Mouse (Mus musculus) forebrain, embryonic 13.5 days (tissue): ENCODE data around the gene Ppp1r1b. TPM values are rescaled to one million over a fixed set of nuclear protein-coding genes. Genes with fewer than 3 reads are reported as not detected.

ENCODE experiments used
- ATAC-seq: fragments of 200-750 bp; cut with Nextera tagmentation; 2 replicates; pipeline ENCODE4 v1.8.0; 2017
- H3K27ac ChIP-seq: fragments of 300-500 bp; sonication (generic); 2 replicates; pipeline ENCODE4 v1.5.1; 2015; ENCODE audit warnings: inconsistent platforms, mild to moderate bottlenecking, moderate library complexity
- H3K27me3 ChIP-seq: fragments of 300-500 bp; sonication (generic); 2 replicates; pipeline ENCODE4 v1.6.1; 2015; ENCODE audit warnings: mild to moderate bottlenecking, inconsistent platforms
- H3K36me3 ChIP-seq: fragments of 300-500 bp; sonication (generic); 2 replicates; pipeline ENCODE4 v1.6.1; 2015; ENCODE audit warnings: mild to moderate bottlenecking, inconsistent platforms; ENCODE audit not compliant: poor library complexity, severe bottlenecking
- H3K4me1 ChIP-seq: fragments of 300-500 bp; sonication (generic); 2 replicates; pipeline ENCODE4 v1.6.1; 2015; ENCODE audit warnings: inconsistent platforms
- H3K4me2 ChIP-seq: fragments of 300-500 bp; sonication (generic); 2 replicates; pipeline ENCODE4 v1.6.1; 2015; ENCODE audit warnings: inconsistent platforms, mild to moderate bottlenecking, moderate library complexity
- H3K4me3 ChIP-seq: fragments of 300-500 bp; sonication (generic); 2 replicates; pipeline ENCODE4 v1.5.1; 2015; ENCODE audit warnings: mild to moderate bottlenecking, inconsistent platforms
- H3K9ac ChIP-seq: fragments of 300-500 bp; sonication (generic); 2 replicates; pipeline ENCODE4 v1.6.1; 2015; ENCODE audit warnings: mild to moderate bottlenecking, inconsistent platforms
- H3K9me3 ChIP-seq: fragments of 300-500 bp; sonication (generic); replicated peaks from 2 replicates; pipeline ENCODE4 v1.6.1; 2016; ENCODE audit warnings: inconsistent platforms
- WGBS: fragments of 180-500 bp; shearing (Covaris S2); methylation state at CpG from one replicate; pipeline ENCODE4 v1.1.7; 2015; 5-methylcytosine and 5-hydroxymethylcytosine counted together
- polyA plus RNA-seq: library from polyadenylated mRNA; unstranded; fragments of >200 nt; fragmentation: Nextera tagmentation; extraction: Ambion mirVana; gene quantifications from 2 replicates; pipeline ENCODE4 v1.2.1, GENCODE M21; 2015

The Ppp1r1b gene
- polyA plus RNA-seq, 1 experiment from 2014 or later, result 20.0 TPM

DNA sequence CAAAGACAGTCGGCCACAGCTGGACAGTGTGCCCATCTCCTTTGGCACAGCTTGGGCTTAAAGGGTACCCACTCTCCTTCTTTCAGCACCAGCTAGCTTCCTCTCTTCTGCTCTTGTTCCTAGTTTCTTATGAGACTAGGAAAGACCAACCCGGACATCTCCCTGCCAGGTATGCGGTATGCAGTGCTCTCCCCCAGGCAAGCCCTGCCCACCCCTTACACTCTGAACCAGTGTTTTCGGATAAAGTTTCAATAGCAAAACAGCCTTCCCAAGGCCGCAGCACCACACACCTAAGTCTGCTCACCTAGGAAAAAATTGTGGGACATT, 26.6 kb upstream of the Ppp1r1b start:
- peak overlapping the region; percentile 61; the same call in 1 of the 2 replicates for H3K9ac ChIP-seq
- no peak for ATAC-seq
- H3K27me3 ChIP-seq, result peaks cover 99% of the 10 kb centered on the region
- H3K4me2 ChIP-seq, result peak overlapping the region; percentile 55
- H3K27ac ChIP-seq, result peak overlapping the region; percentile 94
- WGBS, result 1% methylated on average over 5 of the region's 5 CpGs
- H3K4me1 ChIP-seq, result peaks cover 65% of the 10 kb centered on the region
- H3K9me3 ChIP-seq, result no peaks in the 10 kb centered on the region
- H3K4me3 ChIP-seq, result 0 out of 2 replicates have a peak overlapping the region, but pooled peaks have one; percentile 27
- no peaks in the 10 kb centered on the region for H3K36me3 ChIP-seq

DNA sequence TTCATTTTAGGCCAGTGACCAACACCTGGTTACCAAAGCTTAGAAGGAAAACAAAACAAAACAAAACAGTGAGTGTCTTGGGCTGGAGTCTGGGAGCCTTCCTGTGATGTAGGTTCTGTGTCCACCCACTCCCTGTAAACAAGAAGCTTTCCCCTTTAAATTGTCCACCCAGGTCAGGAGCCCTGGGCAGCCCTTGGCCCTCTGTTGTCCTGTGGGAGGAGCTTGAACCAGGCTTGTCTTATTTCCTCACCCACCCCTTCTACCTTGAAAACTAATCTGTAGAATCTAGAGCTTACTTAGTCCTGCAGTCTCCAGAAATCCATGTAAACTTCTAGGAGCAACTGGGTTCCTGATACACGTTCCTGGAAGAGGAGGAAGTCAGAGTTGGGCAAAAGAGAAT, 26.0 kb upstream of the Ppp1r1b start:
- Histone ChIP-seq H3K4me3 (no peak overlapping the region), H3K27me3 (peaks cover 99% of the 10 kb centered on the region), H3K9ac (no peak overlapping the region), H3K9me3 (no peaks in the 10 kb centered on the region), H3K36me3 (no peaks in the 10 kb centered on the region), H3K27ac (no peak overlapping the region), H3K4me1 (peaks cover 66% of the 10 kb centered on the region), H3K4me2 (no peak overlapping the region)
- WGBS, result 9% methylated on average over 1 of the region's 1 CpGs
- no peak for ATAC-seq

DNA sequence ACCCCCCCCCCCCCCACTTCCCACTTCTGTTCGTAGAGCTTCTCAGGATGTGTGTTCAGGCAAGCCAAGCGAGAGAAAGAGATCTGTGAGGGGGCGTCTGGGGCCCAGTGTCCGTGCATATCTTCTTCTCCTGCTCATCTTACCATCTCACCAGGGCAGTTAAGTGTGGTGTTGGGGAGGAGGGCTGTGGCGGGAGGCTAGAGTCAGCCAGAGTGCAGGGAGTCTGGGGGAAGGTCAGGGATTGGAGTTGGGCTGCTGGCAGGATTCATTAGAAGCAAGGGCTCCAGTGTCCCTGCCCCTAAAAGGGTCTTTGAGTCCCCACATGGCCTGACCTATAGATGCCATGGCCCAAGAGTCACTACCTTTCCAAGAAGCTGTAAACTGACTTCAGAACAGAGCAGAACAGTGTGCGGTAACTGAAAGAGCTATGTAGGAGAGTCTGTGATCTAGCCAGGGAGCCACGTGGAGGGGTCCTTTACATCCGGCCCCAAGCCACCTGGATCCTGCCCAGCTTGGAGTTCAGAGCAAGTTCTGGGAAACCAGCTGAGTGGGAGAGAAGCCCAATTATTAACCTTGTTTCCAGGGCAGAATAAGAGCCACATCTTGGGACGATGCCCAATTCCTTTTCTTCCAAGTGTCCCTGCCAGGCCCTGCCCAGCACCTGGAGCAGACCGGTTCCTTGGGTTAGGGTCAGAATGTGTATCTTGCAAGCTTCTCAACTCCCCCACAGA, 24.9 kb upstream of the Ppp1r1b start:
- peak overlapping the region; percentile 55 for H3K4me2 ChIP-seq
- H3K9ac ChIP-seq, result 0 out of 2 replicates have a peak overlapping the region, but pooled peaks have one; percentile 14
- H3K9me3 ChIP-seq, result no peaks in the 10 kb centered on the region
- peaks cover 68% of the 10 kb centered on the region for H3K4me1 ChIP-seq
- no peaks in the 10 kb centered on the region for H3K36me3 ChIP-seq
- no peak for ATAC-seq
- H3K4me3 ChIP-seq, result peak overlapping the region; percentile 6; the same call in 1 of the 2 replicates
- peaks cover 99% of the 10 kb centered on the region for H3K27me3 ChIP-seq
- H3K27ac ChIP-seq, result peak overlapping the region; percentile 95
- 1% methylated on average over 10 of the region's 10 CpGs for WGBS

DNA sequence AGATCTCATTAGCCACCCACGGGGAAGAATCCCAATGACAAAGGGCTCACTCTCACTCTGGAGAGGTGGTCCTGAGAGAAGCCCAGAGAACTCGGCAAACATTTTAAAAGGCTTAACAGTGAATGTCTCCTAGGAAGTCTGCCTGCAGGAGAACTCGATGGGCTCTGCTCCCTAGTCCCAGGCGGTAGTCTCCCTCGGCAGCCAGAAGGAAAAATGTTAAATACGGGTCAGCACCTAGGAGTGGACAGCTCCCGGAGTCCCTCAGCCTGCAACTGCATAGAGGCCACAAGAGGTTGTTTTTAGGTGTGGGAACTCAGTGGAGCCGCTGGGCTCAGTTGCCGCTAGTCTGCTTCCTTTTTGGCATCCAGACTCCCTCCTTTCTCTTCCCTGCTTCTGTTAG, 24.3 kb upstream of the Ppp1r1b start:
- Histone ChIP-seq H3K9me3 (no peaks in the 10 kb centered on the region), H3K36me3 (no peaks in the 10 kb centered on the region), H3K27me3 (peaks cover 99% of the 10 kb centered on the region), H3K4me1 (peaks cover 68% of the 10 kb centered on the region), H3K9ac (peak overlapping the region; percentile 14), H3K4me2 (peak overlapping the region; percentile 55), H3K27ac (peak overlapping the region; percentile 95), H3K4me3 (peak overlapping the region; percentile 6; the same call in 1 of the 2 replicates)
- 1% methylated on average over 9 of the region's 9 CpGs for WGBS
- ATAC-seq, result no peak

DNA sequence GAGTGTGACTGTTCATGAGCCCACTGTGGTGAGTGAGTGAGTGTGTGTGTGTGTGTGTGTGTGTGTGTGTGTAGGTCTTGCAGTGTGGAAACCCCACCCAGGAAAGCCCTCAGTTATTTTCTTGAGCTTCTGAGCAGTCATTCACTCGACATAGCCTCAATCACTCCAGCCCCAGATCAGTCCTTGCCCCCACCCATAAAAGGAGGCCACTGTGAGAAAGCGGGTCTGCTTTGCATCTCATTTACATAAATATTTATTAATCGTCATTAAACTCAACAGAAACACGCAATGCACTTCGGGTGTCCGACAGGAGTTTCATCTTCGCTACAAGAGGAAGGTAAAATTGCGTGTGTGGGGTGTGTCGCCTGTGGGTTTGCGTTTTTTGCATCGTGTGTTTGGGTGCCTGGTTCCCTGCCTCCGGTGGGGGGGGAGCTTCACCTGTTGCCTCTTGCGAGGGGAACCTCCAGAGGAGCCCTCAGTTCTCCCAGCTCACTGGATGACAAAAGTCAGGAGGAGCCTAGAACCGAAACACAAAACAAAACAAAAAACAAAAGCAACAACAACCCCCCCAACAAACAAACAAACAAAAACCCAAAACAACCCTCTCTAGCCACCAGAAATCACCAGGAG, 22.9 kb upstream of the Ppp1r1b start:
- H3K27ac ChIP-seq, result peak overlapping the region; percentile 95
- no peak for ATAC-seq
- H3K27me3 ChIP-seq, result peaks cover 99% of the 10 kb centered on the region
- H3K4me1 ChIP-seq, result peaks cover 56% of the 10 kb centered on the region
- H3K9me3 ChIP-seq, result no peaks in the 10 kb centered on the region
- WGBS, result 4% methylated on average over 14 of the region's 14 CpGs
- peak overlapping the region; percentile 84 for H3K9ac ChIP-seq
- peak overlapping the region; percentile 55 for H3K4me2 ChIP-seq
- peak overlapping the region; percentile 57 for H3K4me3 ChIP-seq
- H3K36me3 ChIP-seq, result no peaks in the 10 kb centered on the region

DNA sequence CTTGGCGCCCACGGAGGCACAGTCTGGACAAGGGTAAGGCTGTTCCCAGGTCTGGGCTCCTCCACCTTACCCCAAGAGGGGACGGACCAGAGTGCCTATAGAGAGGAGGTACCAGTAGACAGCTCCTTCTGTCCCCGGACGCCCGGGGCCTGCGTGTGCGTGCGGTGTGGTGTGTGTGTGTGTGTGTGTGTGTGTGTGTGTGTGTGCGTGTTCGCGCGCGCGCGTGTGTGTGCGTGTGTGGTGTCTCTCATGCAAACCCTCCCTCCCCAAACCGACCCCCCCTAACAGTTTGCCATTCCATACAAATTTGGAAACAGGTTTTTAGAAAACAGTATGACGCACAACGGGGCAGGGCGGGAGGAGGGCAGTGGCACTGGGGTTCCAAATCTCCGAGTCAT, 22.4 kb upstream of the Ppp1r1b start:
- peaks cover 99% of the 10 kb centered on the region for H3K27me3 ChIP-seq
- H3K4me2 ChIP-seq, result peak overlapping the region; percentile 55
- peaks cover 53% of the 10 kb centered on the region for H3K4me1 ChIP-seq
- peak overlapping the region; percentile 57 for H3K4me3 ChIP-seq
- H3K9ac ChIP-seq, result peak overlapping the region; percentile 84
- 2% methylated on average over 21 of the region's 22 CpGs for WGBS
- H3K27ac ChIP-seq, result peak overlapping the region; percentile 95
- no peaks in the 10 kb centered on the region for H3K36me3 ChIP-seq
- no peaks in the 10 kb centered on the region for H3K9me3 ChIP-seq
- no peak for ATAC-seq

DNA sequence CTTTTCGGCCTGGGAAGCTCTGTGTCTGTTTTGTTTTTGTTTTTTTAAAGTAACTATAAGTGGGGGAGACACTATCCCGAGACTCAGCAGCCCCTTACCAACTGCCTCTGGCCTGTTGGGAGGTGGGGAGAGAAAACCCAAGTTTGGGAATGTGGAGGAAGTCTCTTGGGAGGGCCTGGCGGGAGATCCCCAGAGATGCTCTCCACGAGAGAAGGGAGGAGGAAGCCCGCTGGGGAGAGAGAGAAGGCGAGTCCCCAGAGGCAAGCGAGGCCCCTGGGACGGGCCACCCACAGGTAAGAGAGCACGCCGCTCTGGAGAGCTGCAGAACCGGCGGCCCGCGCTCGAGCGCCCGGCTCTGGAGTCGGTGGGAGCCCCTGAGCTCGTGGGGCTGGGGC, 21.5 kb upstream of the Ppp1r1b start:
- Histone ChIP-seq H3K27me3 (peaks cover 99% of the 10 kb centered on the region), H3K27ac (peak overlapping the region; percentile 95), H3K9me3 (no peaks in the 10 kb centered on the region), H3K4me2 (peak overlapping the region; percentile 55), H3K36me3 (no peaks in the 10 kb centered on the region), H3K9ac (peak overlapping the region; percentile 84), H3K4me3 (peak overlapping the region; percentile 57), H3K4me1 (peaks cover 50% of the 10 kb centered on the region)
- WGBS, result under 1% methylated on average over 19 of the region's 19 CpGs
- no peak for ATAC-seq

DNA sequence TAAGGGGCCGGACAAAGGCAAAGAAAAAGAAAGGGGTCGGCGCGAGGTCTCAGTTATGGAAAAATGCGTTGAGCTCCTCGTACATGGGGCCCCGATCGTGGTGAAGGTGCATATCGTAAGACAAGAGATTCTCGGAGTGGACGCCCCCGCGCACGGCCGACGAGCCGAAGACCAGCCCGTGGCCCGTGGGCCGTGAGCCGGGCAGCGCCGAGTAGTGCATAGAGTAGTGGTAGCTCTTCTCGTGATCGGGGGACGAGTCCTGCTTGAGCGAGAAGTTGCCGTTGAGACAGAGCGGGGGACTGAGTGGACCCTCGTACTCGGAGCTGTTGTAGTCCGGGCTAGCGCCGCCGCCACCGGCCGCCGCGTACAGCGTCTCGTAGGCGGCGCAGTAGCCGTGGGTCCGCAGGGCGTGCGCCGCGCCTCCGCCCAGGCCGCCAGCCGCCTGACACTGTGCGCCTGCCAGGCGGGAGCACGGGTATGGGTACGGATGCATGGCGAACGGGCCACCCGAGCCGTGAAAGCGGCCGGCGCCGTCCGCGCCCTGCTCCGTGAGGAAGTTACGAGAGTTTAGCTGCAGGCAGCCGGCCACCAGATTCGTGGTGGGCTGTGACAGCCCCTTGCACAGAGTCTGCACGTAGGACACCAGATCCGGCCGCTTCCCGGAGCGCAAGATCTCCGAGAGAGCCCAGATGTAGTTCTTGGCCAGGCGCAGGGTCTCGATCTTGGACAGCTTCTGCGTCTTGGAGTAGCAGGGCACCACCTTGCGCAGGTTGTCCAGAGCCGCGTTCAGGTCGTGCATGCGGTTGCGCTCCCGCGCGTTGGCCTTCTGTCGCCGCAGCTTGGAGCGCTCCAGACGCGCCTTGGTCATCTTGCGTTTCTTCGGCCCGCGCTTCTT, 20.8 kb upstream of the Ppp1r1b start:
- Histone ChIP-seq H3K4me2 (peak overlapping the region; percentile 55), H3K4me3 (peak overlapping the region; percentile 57), H3K4me1 (peaks cover 46% of the 10 kb centered on the region), H3K9me3 (no peaks in the 10 kb centered on the region), H3K27ac (peak overlapping the region; percentile 95), H3K27me3 (peaks cover 99% of the 10 kb centered on the region), H3K9ac (peak overlapping the region; percentile 84), H3K36me3 (no peaks in the 10 kb centered on the region)
- ATAC-seq, result no peak
- WGBS, result under 1% methylated on average over 96 of the region's 97 CpGs

DNA sequence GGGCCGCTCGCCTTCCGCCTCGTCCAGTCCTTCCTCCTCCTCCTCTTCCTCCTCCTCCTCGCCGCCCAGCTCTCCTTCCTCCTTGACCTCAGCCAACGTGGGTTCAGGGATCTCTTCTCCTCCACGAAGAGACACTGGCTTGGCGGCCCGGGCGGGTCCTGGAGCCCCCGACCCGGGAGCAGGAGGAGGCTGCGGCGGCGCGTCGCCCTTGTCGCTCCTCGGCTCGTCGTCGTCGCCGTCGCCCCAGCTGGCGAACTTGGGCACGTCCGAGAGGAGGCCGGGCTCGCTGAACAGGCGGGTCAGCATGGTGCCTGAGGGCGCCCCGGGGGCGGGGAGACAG, 20.2 kb upstream of the Ppp1r1b start:
- Histone ChIP-seq H3K9ac (peak overlapping the region; percentile 84), H3K27ac (peak overlapping the region; percentile 95)
- WGBS, result under 1% methylated on average over 29 of the region's 35 CpGs

DNA sequence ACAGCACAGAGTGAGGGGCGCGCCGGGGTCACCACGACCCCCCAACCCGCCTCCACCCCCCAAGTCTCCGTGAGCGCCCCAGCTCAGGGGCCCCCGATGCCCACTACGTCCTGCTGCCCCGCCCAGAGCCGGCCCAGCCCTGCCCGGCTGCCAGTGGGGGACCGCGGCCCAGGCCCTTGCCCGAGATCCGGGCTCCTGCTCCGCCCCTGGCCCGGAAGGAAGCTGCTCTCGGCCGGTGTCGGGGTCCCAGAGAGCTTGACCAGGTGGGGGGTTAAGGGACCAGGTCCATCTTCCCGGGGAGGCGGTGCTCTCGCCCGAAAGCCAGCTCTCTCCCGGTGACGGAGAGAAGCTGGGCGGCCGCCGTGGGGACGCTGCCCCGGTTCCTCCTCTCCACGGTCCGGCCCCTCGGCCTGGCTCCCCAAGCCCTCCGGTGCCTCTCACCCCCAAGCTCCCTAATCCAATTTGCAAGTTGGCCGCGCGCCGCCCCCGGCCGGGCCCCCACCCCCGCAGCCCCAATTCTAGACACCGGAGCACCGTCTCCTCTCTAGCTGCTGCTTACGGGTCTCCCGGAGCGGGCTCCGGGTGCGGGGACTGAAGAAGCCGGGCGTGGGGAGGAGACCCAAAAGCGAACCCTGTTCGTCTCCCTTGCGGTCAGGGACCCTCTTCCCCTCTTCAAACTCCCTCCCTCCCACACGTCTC, 19.7 kb upstream of the Ppp1r1b start:
- 2% methylated on average over 36 of the region's 56 CpGs for WGBS
- ATAC-seq, result no peak
- Histone ChIP-seq H3K9ac (peak overlapping the region; percentile 84), H3K4me2 (peak overlapping the region; percentile 55), H3K9me3 (no peaks in the 10 kb centered on the region), H3K4me1 (peaks cover 40% of the 10 kb centered on the region), H3K27ac (peak overlapping the region; percentile 95), H3K27me3 (peaks cover 99% of the 10 kb centered on the region), H3K4me3 (peak overlapping the region; percentile 57), H3K36me3 (no peaks in the 10 kb centered on the region)

More for the DNA sequence above, 20.2 kb upstream of the Ppp1r1b start:
- no peak for ATAC-seq
- Histone ChIP-seq H3K9me3 (no peaks in the 10 kb centered on the region), H3K4me2 (peak overlapping the region; percentile 55), H3K4me1 (peaks cover 40% of the 10 kb centered on the region), H3K27me3 (peaks cover 99% of the 10 kb centered on the region), H3K36me3 (no peaks in the 10 kb centered on the region), H3K4me3 (peak overlapping the region; percentile 57)

DNA sequence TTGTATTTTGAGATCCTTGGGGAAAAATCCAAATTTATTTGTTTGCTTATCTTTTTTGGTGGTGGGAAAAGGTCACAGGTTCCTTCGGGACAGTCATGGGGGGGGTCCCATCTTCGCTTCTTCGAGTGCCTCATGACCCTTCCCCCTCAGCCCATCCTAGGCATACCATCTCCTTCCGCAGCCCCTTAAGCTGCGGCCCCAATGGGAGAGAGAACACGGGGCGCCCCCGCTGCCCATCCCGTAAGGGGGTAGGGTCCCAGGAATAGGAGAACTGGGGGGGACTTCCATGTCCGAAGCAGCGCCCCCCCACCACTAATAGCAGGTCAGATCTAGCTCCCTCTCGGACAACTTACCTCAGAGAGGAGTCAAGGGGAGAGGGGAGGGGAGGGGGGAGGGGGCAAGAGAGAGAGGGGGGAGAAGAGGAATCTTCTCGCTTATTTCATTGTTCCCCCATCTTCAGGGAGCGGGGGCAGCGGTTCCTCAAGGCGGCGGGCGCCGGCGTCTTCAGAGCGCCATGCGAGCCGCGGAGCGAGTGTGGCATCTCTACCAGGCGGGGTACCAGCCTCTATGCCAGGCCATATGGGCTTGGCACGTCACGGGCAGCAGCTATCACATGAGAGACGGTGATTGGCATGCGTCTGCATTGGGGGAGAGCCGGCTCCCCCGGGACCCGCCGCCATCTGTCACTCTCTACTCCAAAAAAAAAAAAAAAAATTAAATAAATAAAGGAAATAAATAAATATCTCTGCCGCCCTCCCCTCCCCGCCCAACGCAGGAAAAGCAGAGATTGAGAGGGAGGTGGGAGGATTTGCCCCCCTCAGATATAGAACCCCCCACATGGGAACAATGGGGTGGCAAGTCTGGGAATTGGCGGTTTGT, 18.9 kb upstream of the Ppp1r1b start, which contains the start of gene Neurod2:
Gene Neurod2, minus strand, starts transcription at position 568 of the 879 bp plus-strand sequence.
- Histone ChIP-seq H3K9ac (peak within 1 kb of the TSS; percentile 84), H3K36me3 (no peaks in the 10 kb centered on the region), H3K4me1 (peaks cover 40% of the 10 kb centered on the region), H3K4me2 (peak within 1 kb of the TSS; percentile 55), H3K27ac (peak within 1 kb of the TSS; percentile 95), H3K9me3 (no peaks in the 10 kb centered on the region), H3K27me3 (peaks cover 99% of the 10 kb centered on the region), H3K4me3 (peak within 1 kb of the TSS; percentile 57)
- peak; percentile 82 for ATAC-seq
- 3% methylated on average over 37 of the region's 38 CpGs for WGBS
